Mouse (Mus musculus) WW6 (cell line): ENCODE measurements around the gene Nrgn.

Experiments used
- DNase-seq: peaks from one replicate; pipeline ENCODE4 v3.0.0-alpha.2; 2013; ENCODE audit warnings: low read depth, low spot score

Nrgn gene

DNA sequence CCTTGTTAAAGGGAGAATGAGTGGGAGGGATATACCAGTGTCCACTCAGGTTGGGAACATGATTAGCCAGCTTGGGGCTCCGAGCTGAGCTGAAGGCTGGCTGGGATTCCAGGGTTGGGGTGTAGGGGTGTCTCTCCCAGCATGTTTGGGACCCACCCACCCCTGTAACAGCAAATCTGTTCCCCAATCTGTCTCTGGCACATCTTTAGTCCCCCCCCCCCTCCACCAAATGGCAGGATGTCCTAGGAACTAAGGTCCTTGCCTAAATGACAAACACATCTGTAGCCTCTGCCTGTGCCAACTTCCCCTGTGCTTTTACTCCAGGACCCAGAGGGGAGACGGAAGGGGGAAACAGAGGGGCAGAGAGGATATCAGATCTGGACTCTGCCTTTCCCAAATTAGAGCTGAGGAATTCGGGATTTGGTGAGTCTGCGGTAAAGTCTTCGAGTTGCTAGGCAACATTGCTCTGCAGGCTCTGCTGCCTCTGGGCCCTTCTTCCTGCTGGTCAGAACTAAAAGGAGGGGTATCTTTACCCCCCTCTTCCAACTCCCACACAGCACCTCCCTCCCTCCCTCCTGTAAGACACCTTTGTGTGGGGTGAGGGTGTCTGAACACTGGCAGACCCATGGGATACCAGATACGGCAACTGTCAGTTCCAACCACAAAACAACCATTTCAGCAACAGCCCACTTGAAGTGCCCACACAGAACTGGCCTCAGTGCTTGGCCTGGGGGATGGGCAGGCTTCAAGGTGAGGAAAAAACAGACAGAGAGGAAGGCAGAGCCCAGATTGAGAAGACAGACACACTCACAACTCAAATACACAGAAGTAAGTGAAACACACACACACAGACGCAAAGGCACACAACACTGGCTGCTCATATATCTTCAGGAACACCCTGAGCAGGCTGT lies 2.4 kb upstream of the Nrgn start, which contains the start of gene Siae:
Siae (plus strand) TSS at position 861 of the 911 bp plus-strand sequence.
- DNase-seq, result no peak

DNA sequence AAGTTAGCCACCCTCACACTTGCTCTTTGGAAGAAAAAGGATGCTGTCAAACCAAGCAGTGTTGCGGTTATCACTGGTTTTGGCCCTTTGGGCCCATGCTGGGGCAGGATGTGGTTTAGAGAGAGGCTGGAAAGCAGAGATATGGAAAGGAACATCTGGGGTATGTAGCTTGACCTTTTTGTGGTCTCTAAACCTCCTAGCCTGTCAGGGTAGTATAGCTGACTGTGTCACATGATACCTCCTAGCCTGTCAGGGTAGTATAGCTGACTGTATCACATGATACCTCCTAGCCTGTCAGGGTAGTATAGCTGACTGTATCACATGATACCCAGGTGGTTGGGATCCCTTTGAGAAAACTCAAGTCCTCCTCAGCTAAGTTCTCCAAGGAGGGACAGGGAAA lies 1.6 kb upstream of the Nrgn start:
- no peak for DNase-seq

GRCm38 (mm10) chr9:37551751-37552531 lies 763 bp downstream of the Nrgn start:
- DNase-seq, result no peak

GRCm38 (mm10) chr9:37550435-37550834 lies 2.3 kb downstream of the Nrgn start:
- no peak for DNase-seq

GRCm38 (mm10) chr9:37546889-37547288 lies 5.8 kb downstream of the Nrgn start:
- DNase-seq, result no peak

DNA sequence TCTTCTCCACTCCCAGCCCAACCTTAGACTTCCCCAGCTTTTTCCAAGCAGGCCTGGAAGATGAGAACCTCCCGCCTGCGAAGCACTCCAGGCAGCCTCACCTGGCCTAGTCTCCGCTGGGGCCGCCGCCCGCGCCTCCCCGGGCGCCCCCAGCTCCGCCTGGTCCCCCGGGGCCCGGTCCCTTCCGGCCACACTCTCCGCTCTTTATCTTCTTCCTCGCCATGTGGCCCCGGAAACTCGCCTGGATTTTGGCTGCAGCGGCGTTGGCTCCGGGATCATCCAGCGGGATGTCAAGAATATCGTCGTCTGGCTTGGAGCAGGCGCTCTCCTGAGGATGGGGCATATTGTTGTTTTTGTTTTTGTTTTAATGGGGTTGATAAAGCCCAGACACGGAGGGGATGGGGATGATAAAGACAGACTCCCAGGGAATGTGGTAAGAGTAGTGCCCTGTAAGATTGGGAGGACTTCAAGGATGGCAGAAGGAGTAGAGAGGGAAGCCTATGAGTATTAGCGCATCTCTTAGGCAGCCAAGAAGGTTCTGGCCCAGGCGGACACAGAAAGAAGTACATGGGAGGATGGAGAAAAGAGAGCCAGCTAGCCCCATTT lies 6.8 kb downstream of the Nrgn start:
- DNase-seq, result no peak

GRCm38 (mm10) chr9:37545166-37545610 lies 7.5 kb downstream of the Nrgn start:
- no peak for DNase-seq

DNA sequence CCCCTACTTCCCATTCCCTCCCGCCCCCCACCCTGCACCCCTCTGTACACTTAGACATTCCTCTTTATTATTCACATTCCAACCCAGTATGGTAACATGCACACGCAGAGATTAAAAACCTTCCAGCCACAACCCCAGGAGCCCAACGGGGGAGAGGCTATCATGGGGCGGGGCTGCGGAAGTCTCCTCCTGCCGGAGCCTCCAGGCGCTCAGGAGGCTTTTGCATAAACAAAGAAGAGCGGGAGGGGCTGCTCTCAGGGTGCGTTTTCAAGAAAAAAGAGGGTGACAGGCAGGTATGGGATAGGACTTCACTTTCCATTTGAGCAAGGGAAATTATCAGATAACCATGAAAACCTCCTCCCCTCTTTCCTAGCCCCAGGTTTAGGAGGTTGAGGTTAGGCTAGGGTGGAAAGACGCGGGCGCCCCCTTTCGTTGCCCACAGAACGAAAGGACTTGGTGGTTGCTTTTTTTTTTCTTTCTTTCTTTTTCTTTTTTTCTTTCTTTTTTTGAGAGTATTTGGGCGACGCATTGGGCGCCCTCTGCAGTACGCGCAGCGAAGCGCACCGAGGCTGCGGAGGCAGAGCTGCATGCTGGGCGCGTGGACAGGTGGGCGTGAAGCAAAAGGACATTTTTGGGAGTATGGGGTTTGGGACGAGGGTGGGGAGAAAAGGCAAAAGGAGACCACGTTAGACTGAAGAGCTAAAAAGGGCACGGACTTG lies 8.1 kb downstream of the Nrgn start:
- peak; percentile 54 for DNase-seq

DNA sequence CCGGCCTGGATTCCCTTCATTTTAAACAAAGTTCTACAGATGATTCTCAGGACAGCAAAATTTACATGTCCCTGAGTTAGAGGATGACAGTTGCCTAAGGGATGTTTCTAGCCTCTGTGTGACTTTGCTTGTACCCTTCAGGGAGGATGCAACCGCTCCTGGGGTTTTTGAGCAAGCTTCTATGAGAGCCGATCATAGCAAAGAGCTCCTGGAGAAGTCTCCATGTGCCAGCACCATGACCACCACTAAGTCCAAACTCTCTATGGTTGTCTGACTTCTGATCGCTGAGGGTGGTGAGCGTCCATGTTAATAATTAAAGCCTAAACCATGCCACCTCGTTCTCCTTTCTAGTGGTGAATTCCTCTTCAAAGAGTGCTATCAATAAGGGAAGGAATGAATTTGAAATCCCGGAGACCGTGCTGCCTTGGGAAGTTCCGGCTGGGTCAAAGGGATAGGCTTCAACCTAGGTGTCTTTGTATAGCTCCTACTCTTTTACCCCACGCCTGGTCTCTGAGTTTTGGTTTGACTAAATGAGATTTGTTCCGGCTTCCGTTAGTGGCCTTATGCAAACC lies 8.7 kb downstream of the Nrgn start:
- DNase-seq, result no peak

DNA sequence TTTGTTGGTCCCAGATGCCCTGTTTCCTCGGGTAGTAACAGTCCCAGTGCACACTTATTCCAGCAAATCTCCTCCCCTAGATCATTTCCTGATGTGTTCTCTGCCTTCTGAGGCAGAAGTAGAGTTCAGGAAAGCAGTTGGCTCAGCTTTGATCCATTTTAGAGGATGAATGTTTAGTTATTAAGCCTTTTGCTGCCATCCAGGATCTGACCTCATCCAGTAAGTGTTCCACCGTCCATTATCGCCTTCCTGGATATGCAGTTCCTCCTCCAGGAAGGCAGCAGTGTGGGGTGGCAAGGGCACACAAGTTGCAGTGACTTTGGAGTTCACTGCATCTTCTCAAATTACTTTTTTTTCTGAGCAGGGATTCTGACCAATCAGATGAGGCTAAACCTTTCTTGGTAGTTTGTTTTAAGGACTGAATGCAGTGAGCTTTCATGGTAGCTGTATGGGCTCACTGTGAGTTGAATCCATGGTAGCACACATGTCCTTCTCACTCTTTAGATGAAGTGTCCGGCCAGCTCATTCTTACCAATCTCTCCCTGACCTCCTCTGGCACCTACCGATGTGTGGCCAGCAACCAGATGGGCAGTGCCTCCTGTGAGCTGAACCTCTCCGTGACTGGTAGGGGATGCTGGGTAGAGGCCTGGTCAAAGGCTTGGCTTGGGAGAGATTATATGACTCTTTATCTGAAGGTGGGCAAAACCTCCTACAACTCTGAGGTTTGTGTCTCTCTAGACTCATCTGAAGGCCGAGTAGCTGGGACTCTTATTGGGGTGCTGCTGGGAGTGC lies 10.7 kb downstream of the Nrgn start:
- no peak for DNase-seq

DNA sequence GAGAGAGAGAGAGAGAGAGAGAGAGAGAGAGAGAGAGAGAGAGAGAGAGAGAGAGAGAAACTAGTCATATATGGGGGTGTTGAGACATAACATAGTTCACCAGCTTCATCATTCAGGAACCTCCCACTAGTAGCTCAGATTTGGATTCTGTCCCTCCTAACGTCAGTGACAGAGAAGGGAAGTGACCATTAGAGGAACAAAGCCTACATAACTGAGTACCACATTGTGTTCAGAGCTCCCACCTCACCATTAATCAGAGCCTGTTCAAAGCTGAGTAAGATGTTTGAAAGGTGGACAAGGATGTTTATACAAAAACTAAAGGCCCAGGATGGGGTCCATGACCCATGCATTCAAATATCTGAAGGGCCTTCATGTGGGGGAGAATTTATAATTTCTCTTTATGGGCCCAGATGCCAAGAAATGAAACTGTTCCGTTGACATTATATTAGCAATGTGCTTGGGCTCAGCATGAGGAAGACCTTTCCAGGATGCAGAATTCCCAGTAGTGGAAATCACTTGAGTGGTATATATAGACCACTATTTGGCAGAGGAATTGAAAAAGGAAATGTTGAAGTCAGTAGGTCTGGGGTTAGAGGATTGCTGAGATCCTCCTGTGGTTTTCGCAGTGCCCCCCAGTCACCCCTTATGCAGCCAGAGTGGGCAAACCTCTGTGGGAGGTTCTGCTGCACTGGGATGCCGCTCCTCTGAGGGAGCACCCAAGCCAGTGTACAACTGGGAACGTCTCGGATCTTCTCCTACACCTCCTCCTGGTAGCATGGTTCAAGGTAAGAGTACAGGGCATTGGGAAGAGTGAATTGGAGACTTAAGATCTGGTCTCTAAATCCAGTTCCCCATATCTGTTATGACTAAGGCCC lies 11.8 kb downstream of the Nrgn start:
- no peak for DNase-seq

- no peak for DNase-seq
Measured at GRCm38 (mm10) chr9:37540226-37540625, 12.5 kb downstream of the Nrgn start.

DNA sequence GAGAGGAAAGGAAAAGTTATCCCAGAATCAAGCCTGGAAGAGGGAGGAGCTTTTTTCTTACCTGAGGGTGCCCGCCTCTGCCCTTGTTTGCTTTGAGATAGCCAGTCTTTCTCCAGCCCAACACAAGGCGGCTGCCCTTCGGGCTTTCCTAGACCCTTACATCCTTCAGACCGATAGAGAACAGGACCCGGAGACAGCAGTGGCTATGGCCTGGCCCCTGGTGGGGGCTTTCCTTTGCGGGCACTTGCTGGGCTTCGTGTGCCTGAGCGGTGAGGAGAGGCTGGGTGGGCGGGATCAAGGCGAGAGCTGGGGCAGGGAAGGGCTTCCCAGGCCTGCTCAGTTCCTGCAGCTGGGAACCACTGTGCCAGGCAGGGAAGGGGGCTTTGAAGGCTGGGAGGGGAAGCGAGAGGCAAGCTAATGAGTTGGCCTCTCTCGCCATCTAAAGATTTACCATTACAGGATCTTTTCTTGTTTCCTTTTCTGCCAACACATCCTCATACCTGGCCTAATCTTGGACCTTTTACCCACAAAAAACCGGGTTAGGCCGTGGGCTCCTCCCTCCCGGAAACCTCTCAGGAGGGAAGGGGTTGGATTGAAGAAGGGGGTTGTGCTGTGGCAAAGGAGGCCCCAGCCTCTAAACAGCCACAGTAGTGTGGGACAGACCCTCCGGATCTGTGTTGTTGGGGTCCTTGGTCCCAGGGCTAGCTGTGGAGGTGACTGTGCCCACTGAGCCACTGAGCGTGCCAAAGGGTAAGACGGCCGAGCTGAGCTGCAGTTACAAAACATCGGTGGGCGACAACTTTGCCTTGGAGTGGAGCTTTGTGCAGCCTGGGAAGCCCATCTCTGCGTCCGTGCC lies 13.3 kb downstream of the Nrgn start, which contains the start of gene Vsig2:
Vsig2 (plus strand) TSS at position 86 of the 856 bp plus-strand sequence.
- DNase-seq, result no peak

GRCm38 (mm10) chr9:37537658-37538250 lies 14.9 kb downstream of the Nrgn start:
- no peak for DNase-seq

DNA sequence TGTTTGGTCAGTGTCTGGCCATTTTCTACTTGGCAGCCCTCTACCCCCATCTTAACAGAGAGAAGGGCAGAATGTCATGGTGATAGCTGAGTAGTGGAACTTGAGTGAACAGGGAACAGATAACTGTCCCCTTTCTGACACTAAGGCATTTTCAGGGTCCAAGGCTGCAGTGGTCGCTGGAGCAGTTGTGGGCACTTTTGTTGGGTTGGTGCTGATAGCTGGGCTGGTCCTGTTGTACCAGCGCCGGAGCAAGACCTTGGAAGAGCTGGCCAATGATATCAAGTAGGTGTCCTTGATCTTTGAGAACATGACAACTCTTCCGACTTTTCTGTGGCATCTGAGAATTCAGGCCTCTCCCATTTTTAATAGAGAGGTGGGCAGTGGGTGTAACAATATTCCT lies 15.9 kb downstream of the Nrgn start:
- DNase-seq, result no peak

GRCm38 (mm10) chr9:37530888-37531705 lies 21.6 kb downstream of the Nrgn start:
- DNase-seq, result no peak
